Mouse (Mus musculus): ENCODE measurements around the gene Rnf220. TPM values are rescaled to one million over a fixed set of nuclear protein-coding genes. Genes with fewer than 3 reads are reported as not detected.

Rnf220 gene
- total RNA-seq, 1 experiment from 2014 or later: 102 TPM

DNA sequence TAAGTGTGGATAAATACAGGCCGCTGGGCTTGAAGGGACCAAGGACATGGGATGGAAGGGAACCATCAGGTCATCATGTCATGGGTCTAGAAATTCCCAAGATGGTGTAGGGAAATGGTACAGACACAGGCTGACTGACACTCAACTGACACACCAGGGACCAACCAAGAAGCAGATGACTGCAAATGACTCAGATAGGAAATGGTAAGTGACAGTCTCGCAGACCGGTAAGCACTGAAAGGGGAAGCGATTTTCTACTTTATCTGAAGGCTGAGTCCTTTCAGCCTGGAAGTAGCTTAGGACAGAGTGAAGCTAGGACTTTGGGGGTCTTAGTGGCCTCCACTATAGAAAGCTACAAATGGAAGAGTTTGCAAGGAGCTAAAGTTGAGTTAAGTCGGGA lies 155.6 kb downstream of the Rnf220 start:
- DNase-seq: no peak

DNA sequence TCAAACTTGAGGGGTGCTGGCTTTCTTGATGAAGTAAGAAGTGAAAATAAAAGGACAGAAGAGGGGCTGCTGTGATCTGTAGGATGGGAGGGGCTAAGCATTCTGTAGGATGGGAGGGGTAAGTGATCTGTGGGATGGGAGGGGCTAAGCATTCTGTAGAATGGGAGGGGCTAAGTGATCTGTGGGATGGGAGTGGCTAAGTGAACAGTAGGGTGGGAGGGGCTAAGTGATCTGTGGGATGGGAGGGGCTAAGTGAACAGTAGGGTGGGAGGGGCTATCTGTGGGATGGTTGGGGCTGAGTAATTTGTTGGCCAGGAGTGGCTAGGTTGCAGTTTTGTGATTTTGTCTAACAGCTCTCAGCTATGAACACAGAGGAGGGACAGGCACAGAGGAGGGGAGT lies 157.1 kb downstream of the Rnf220 start:
- no peak for DNase-seq

DNA sequence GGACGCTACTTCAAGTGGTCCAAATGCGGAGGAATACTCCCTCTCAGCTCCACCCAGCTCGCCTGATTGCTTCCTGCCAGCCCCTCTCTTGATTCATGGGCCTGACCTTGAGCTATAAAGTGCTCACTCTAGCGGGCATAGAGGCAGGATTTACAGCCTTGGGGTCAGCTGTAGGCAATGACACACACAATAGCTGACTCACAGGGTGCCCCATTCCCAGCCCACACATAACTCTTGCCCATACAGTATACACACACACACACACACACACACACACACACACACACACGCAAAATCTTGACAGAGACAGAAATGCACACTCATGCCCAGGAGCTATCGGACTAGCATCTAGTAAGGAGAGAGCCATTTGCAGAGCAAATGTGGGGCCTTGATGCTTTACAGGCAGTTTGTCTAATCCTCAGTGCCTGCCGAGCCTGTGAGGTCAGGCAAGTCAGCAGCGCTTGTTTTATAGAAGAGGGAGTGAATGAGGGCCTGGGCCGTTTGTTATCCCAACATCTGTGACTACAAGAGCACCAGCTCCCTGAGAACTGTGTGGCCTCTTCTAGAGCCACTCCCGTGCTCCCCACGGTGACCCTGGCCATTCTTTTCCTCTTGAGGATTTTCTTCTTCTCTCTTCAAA lies 165.9 kb downstream of the Rnf220 start:
- DNase-seq: peak; percentile 47

DNA sequence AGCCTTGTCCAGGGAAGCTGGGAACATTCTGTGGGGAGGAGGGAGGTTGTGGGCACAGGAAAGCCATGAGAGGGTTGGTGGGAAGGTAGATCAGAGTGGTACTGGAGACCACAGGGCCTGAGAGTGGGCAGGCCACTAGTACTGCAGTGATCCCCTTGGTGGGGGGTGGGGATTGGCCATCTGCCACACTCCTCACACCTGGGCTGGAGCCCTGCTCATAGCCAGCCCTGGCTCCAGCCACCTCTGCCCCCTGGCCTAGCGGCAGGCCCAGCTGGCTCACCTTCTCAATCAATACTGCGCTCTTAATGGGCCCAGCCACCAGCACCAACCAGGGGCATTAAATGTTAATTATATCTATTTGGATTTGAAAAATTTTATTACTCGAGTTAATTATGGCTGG lies 166.7 kb downstream of the Rnf220 start:
- DNase-seq: no peak

DNA sequence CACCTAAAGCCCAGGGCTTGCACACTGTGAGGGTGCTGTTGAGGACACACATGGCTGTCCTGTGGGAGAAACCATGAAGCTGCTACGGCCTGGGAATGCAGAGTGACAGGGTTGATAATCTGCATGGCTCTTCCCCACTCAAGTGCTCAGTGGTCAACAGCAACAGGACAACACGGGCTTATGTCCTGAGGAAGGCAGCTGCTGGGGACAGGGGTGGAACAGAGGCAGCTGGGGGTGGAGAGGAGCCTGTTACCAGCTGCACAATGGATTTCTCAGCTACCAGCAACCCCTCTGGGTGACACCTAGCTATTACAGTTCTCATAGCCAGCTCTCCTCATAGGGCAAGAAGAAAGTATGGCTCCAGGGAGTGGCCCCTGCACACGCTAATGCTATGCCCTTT lies 169.9 kb downstream of the Rnf220 start:
- no peak for DNase-seq

DNA sequence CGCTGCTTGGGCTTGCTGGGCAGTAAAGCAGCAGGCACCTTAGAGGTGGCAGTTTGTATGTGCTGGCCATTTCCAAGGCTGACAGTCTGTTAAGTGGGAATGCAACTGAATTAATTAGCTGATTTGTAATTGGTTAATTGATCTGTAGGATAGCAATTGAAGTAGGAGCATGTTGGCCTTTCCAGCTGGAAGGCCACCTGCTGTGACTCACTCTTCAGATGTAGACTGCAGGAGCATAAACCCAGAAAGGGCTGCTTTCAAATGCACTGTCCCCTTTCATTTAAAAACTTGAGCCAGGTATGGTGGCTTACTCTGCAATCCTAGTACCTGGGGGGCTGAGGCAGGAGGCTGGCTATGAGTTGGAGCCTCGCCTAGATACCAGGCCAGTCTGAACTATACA lies 171.8 kb downstream of the Rnf220 start:
- DNase-seq: no peak

DNA sequence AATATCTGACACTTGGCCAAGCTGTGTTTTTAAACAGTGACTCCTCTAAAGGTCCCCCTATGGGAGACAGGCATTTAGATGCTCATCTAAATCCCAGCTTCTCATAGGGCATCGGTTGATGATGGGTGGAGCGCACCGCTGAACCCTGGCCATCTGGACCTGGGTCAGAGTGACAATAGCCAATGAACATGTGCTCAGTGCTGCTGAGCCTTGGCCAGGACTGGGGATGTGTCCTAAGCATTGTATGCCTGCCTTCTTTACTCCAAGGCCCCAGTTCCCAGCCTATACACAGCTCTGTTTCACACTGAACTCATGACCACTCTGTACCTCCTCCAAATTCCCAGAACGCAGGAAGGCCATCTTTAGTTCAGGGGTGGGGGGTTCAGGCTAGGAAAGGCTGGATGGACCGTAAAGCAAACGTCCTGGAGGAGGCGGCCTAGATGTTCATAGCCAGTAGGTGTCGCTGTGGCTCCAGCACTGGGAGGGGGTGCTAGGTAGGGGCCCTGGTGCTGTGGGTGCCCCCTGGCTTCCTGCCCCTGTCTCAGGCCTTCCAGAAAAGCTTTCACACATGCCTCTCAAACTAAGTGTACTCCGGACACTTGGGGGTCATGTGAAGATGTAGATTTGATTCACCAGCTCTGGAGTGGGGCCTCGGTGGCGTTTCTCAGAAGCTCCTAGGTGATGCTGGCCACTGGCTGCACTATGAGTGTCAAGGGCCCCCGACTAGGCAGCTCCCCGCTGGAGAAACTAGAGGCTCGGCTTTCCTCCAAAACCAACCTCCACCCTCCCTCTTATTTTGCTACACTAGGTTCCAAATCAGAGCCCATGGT lies 173.1 kb downstream of the Rnf220 start:
- peak; percentile 69 for DNase-seq

DNA sequence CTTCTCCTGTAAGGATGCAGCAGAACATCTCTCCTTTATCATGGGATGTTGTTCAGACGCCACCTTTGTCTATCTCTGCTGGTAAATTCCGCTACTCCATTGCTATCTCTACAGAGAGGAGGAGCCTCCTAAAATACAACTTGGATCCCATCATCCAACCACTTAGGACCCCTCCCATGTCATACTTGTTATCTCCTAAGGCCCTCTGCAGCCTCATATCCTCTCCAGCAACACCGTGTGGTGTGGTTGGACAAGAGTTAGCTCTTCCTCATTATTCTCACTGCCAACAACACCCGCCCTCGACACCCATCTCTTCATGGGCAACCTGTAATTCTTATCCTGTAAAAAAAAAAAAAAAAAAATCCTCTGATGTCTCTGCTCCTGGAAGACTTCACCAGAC lies 175.8 kb downstream of the Rnf220 start:
- no peak for DNase-seq

DNA sequence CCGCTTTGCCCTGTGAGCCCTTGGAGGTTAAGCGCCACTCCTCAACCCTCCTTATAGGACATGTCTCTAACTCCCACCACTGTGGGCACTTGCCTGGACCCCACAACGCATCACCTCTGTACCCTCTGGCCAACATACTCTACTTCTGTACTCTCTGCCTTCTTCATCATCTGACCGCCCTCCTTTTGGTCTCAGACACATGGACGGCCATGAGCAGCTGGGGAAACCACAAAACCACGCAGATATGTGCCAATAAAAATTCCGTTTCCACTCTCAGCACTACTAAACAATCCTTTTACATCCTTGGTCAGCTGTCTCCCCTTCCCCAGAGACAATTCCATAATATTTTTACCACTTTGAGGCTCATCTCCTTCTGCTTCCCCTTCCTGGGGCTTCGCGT lies 178.3 kb downstream of the Rnf220 start:
- DNase-seq: no peak

DNA sequence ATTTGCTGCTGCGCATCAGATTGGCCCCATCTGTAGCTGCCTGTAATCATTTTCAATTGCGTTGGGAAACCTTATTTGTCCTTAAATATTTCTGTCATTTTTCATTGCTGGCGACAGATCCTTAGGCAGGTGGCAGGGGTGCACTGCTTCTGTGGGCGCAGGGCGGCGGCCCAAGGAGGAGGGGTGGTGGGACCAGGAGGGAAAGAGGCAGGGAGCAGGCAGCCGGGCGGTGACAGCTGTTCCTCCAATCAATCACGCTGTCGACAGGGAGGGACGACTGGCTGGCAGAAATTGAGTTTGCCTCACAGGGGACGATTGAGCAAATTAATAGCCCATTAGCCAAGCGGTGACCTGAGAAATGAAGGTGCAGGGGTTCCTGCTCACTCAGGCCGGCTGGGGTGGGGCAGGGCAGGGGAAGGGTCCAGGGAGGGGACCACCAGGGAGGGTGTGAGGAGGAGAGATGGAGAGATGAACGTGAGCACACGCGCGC lies 179.1 kb downstream of the Rnf220 start:
- DNase-seq: no peak

DNA sequence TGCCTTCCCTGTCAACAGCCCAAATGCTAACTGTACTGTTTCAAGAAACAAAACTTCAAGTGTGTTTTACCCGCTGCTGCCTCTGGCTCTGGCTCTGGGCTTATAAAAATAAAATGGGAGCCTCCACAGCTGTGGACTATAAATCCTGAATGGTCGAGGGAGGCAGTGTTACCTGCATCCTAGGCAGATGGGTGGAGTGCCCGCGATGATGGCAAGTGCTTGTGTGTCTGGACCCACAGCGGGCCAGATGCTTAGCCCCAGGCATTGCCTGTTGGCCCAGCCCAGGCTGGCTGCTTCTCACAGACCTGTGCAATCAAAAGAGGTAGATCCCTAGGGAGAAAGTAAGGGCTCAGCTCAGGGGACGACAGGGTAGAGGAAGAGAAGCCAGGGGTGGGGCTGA lies 180.1 kb downstream of the Rnf220 start:
- DNase-seq: no peak

DNA sequence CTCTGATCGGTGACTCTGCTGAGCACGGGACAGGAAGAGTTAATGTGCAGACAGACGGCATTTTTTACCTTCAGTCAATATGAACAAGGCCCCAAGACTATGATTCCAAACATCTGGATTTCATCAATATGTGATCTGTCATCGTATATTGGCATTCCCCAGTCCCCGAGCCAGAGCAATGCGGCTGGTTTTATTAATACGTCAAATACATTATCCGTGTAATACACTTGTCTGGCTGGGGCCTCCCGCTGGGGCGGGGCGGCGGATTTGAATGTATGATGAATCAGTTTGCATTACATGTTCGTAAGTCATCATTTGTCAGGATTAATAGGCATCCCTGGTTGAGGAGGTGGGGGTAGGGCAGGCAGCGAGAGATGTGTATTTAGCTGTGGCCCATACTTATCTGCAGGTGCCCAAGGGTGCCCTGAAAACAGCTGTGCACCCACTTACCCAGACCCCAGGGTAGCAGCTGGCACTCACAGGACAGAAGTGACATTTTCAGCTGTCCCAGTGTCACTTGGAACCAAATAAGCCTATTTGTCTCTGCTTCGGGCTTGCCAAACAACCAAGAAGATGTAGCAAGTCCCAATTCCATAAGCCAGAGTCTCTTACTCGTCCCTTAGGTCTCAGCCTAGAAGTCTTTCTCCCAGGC lies 181.9 kb downstream of the Rnf220 start:
- DNase-seq: no peak

DNA sequence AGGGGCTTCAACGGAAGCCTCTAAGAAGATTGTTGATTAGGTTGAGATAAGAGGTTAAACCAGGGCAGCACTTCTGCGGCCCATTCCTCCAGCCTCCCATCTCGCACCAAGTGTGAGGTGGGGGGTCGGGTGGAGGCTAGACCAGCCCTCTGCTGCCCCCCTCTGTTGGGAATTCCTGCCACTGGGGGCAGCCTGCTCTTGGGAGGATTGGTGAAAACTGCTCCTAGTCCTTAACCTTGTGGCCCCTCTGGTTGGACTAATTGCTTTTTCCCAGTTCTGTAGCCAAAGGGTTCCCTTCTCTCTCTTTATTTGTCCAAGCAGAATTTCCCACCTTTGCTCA lies 183.8 kb downstream of the Rnf220 start:
- DNase-seq: no peak

DNA sequence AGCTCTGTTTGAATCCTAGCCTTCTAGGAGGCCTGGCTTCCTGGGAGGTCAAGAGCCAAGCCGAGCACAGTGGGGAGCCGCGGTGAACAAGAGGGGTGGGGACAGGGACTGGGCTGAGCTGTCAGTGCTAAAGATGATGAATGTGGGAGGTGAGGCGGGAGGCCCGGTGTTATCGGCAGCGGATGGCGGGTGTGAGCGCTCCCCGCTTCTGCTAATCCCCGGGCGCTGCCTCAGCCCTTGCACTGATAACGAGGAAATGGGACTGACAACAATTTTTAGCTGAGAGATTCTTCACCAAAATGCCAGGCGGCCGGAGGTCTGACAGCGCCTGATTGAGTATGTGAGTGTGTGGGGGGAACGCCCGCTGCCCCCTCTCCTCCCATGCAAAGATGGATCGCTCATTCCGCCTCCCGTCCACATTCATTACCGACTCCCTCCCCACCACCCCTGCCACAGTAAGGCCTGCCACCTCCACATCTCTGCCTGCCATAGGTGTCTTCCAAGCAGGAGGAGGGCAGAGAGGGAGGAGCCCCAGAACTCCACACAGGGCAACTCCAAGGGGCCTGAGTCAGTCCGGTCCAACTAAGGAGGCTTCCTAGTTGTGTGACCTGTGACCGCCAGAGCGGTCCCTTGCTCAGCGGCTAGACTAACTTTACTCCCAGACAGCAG lies 184.3 kb downstream of the Rnf220 start:
- DNase-seq: no peak

DNA sequence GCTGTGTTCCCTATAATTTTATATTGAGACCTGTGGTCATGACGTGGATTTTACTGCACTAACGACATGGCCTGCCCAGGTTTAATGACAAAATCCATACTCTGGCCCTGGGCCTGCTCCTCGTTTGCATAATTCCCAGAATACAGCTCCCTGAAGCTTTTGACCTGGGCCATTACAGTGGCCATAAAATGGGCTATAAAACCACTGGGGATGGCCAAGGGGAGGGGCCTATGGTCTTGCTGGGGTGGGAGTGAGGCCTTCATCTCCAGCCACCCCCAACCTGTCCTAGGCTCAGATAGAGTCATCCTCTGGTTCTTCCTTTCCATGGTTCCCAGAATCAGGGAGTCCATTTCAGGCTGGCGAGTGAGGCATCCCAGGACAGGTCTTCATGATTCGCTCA lies 185.0 kb downstream of the Rnf220 start:
- no peak for DNase-seq

DNA sequence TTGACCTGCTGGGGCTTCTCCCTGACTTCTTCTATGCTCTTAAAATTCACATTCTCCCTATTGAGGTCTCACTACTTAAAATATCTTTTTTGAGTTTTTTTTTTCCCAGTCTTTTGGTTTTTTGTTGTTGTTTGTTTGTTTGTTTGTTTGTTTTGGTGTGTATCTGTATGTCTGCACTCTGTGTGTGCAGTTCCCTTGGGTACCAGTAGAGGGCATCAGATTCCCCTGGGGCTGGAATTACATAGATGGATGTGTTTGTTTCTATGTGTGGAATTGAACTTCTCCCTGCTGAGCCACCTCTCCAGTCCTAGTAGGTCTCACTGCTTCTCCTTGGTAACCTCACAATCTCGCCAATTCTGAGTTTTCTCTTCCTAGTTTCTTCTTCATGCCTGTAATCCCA lies 187.4 kb downstream of the Rnf220 start:
- DNase-seq: no peak

DNA sequence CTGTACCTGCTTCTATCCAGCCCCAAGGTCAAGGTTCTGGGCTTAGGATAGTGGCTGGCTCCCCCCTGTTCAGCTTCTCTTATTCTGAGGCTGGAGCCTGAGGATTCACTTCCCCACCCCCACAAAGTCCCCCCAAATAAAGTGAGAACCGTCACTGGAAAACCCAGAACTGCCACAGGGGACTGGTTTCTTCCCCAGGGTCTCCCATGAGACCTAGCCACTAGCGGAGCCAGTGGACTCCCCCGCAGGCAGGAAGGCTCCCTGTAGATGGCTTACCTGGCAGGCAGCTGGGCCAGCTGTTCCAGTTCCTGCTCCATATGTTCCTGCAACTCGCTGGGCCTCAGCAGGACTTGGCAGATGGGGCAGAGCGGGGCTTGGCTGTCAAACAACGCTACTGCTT lies 189.6 kb downstream of the Rnf220 start:
- DNase-seq: no peak

DNA sequence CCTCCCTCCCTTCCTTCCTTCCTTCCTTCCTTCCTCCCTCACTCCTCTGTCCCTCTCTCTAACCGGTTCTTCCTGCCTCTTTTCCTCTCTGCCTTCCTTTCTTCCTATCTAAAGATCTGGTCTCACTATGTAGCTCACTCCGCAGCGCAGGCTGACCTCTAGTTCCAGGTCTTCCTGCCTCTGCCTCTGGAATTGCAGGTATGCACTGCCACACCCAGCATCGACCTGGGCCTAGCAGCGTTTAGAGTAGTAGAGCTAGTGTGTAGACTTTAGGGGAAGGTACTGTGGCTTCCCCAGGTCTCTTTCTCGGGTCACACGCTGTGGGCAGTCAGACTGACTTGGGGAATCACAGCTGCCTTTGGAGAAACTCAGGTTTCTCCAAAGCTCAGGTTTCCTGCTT lies 191.4 kb downstream of the Rnf220 start:
- no peak for DNase-seq

DNA sequence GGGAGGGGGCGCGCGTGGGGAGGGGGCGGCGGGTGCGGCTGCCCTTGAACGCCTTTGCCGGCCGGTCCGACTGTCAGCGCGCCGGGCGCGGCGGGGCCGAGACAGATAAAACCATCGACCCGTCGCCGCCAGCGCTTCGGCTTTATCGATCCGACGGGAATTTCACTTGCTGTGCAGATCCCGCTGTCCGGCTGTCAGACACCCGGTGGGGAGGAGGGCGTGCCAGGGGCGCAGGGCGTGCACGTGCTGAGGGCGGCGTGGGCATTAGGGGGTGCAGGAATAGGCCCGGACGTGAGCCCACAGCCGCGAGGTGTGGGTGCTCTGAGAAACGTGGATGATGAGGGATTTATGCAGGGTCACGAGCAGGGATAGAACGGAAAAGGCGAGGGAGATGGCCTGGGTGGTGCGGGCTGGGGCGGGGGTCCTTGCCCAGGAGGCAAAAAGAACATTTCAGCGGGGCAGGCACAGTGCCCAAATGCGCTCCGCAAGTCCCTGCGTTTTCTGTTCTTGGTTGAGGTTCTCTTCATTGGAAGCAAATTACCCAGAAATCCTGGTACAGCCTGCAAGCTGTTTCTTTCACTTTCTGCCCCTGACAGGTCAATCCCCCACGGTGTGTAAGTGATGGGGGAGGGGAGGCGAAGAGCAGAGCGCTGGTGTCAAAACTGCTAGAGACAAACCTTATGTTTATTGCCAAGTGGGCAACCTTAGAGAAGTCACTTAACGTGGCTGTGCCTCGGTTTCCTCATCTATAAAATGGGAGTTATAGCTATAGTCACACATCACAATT lies 192.4 kb downstream of the Rnf220 start:
- peak; percentile 42 for DNase-seq

DNA sequence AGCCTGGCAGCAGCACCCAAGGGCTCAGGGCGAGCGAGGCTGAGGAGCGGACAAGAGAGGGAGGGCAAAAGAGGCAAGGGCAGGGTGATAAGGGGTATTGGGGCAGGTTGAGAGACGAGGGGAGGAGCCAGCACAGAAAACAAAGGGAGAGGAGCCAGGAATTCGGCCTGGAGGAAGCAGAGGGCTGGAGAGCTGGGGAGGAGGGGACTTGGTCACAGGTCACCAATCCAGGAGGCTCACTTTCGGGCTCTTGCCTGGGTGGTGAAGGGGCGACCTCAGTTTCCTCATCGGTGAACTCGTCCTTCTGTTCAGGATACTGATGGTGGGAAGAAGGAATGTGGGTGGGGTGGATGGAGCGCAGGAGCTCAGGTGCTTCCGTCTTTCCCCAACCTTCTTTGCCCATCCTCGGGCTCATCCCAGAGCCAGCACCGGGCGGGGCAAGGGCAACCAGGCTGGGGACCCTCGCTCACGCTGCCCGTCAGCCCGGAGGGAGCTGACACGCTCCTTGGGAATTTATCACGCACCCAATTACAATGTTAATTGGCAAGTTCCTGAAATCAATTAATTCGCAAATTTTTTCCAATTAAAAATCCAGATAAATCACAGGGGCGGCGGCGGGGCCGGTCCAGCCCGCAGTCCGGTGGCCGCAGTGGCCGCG lies 193.1 kb downstream of the Rnf220 start:
- no peak for DNase-seq

DNA sequence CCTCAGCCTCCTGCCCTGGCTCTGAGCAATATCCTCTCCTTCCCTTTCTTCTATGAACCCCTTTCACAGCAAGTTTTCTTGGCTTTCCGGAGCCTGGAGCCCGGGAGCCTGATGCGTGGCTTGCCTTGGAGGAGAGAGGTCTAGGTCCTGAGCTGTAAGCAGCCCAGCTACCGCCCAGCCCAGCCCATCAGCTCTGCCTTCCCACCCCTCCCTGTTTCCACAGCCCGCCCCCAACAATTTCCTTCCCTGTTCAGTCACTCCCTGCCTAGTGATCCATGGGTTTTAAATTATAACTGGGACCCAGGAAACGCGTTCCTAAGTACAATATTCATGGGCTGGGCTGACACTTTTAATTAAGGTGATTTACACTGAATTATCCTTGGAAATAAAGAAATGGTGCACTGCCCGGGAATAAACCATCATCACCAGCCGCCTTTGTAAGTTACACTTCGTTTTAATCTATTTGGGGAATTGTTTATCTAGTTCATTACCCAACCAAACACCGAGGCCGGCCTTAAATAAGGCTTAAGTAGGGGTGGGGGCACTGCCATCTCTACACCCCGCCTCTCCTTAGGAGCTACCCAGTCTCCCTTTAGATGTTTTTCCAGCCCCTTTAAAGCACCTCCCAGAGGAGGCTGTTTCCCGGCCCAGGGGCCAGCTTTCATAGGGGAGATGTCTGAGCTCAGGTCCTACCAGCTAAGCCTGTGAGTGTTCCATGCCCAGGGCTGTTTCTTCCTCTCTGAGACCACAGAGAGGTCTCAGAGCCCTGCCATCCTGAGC lies 194.6 kb downstream of the Rnf220 start:
- DNase-seq: no peak

All from adrenal gland, postnatal 25 days (tissue).